Mouse (Mus musculus) embryonic facial prominence, embryonic 12.5 days (tissue): Measurements from ENCODE around the gene Ate1. TPM values are rescaled to one million over a fixed set of nuclear protein-coding genes. Genes with fewer than 3 reads are reported as not detected.

ENCODE experiments used
- ATAC-seq: fragments of 200-750 bp; cut with Nextera tagmentation; 2 replicates; pipeline ENCODE4 v1.8.0; 2017; ENCODE audit not compliant: insufficient number of reproducible peaks, insufficient read depth, low FRiP score, low TSS enrichment
- H3K27ac ChIP-seq: fragments of 300-500 bp; sonication (generic); 2 replicates; pipeline ENCODE4 v1.5.1; 2016; ENCODE audit warnings: mild to moderate bottlenecking
- H3K27me3 ChIP-seq: fragments of 300-500 bp; sonication (generic); 2 replicates; pipeline ENCODE4 v1.6.1; 2016; ENCODE audit warnings: mild to moderate bottlenecking, moderate library complexity
- H3K36me3 ChIP-seq: fragments of 300-500 bp; sonication (generic); 2 replicates; pipeline ENCODE4 v1.6.1; 2016; ENCODE audit warnings: mild to moderate bottlenecking
- H3K4me1 ChIP-seq: fragments of 300-500 bp; sonication (generic); 2 replicates; pipeline ENCODE4 v1.6.1; 2016
- H3K4me2 ChIP-seq: fragments of 300-500 bp; sonication (generic); replicated peaks from 2 replicates; pipeline ENCODE4 v1.6.1; 2016; ENCODE audit warnings: mild to moderate bottlenecking, moderate library complexity
- H3K4me3 ChIP-seq: fragments of 300-500 bp; sonication (generic); 2 replicates; pipeline ENCODE4 v1.5.1; 2016; ENCODE audit warnings: mild to moderate bottlenecking
- H3K9ac ChIP-seq: fragments of 300-500 bp; sonication (generic); 2 replicates; pipeline ENCODE4 v1.6.1; 2016; ENCODE audit warnings: mild to moderate bottlenecking, moderate library complexity
- H3K9me3 ChIP-seq: fragments of 300-500 bp; sonication (generic); 2 replicates; pipeline ENCODE4 v1.6.1; 2016; ENCODE audit warnings: mild to moderate bottlenecking, moderate library complexity
- WGBS: fragments of 180-500 bp; shearing (Covaris S2); methylation state at CpG from one replicate; pipeline ENCODE4 v1.1.7; 2016; 5-methylcytosine and 5-hydroxymethylcytosine counted together
- polyA plus RNA-seq: library from polyadenylated mRNA; unstranded; fragments of >200 nt; fragmentation: Nextera tagmentation; extraction: Ambion mirVana; gene quantifications from 2 replicates; pipeline ENCODE4 v1.2.1, GENCODE M21; 2016

Ate1 gene
- 47.9 and 50.4 TPM in 2 replicates for polyA plus RNA-seq

- H3K9ac ChIP-seq, result peak within 1 kb of the TSS; percentile 90
- peaks cover 10% of the 10 kb centered on the region for H3K4me1 ChIP-seq
- H3K4me2 ChIP-seq, result peak within 1 kb of the TSS; percentile 59
- ATAC-seq, result no peak
- peak within 1 kb of the TSS; percentile 96 for H3K27ac ChIP-seq
- H3K9me3 ChIP-seq, result no peaks in the 10 kb centered on the region
- no peaks in the 10 kb centered on the region for H3K27me3 ChIP-seq
- peaks cover 2% of the 10 kb centered on the region; the same call in 1 of the 2 replicates for H3K36me3 ChIP-seq
- WGBS, result 17% methylated on average over 20 of the region's 20 CpGs
- H3K4me3 ChIP-seq, result peak within 1 kb of the TSS; percentile 81
Observed at GRCm38 (mm10) chr7:130520049-130520425, at the start of gene Ate1. TSS of gene Ate1 (minus strand) at chr7:130520369.

GRCm38 (mm10) chr7:130568783-130569436, 48.7 kb upstream of the Ate1 start:
- Histone ChIP-seq H3K9ac (no peak overlapping the region), H3K4me3 (no peak overlapping the region), H3K4me2 (no peak overlapping the region), H3K27ac (no peak overlapping the region), H3K27me3 (no peaks in the 10 kb centered on the region), H3K4me1 (no peaks in the 10 kb centered on the region), H3K9me3 (no peaks in the 10 kb centered on the region), H3K36me3 (no peaks in the 10 kb centered on the region)
- 66% methylated on average over 9 of the region's 9 CpGs for WGBS
- no peak for ATAC-seq

GRCm38 (mm10) chr7:130564596-130564995, 44.4 kb upstream of the Ate1 start:
- ATAC-seq, result no peak

GRCm38 (mm10) chr7:130563880-130564279, 43.7 kb upstream of the Ate1 start:
- Histone ChIP-seq H3K4me3 (no peak overlapping the region), H3K27me3 (no peaks in the 10 kb centered on the region), H3K4me1 (no peaks in the 10 kb centered on the region), H3K4me2 (no peak overlapping the region), H3K9me3 (no peaks in the 10 kb centered on the region), H3K36me3 (no peaks in the 10 kb centered on the region), H3K9ac (no peak overlapping the region), H3K27ac (no peak overlapping the region)
- no peak for ATAC-seq
- WGBS, result 59% methylated on average over 4 of the region's 4 CpGs

More at GRCm38 (mm10) chr7:130564596-130564995, 44.4 kb upstream of the Ate1 start:
- Histone ChIP-seq H3K4me2 (no peak overlapping the region), H3K4me3 (no peak overlapping the region), H3K9me3 (no peaks in the 10 kb centered on the region), H3K27ac (no peak overlapping the region), H3K9ac (no peak overlapping the region), H3K36me3 (no peaks in the 10 kb centered on the region), H3K4me1 (no peaks in the 10 kb centered on the region), H3K27me3 (no peaks in the 10 kb centered on the region)
- 43% methylated on average over 3 of the region's 3 CpGs for WGBS

GRCm38 (mm10) chr7:130563276-130563675, 43.1 kb upstream of the Ate1 start:
- Histone ChIP-seq H3K36me3 (no peaks in the 10 kb centered on the region), H3K4me2 (no peak overlapping the region), H3K27me3 (no peaks in the 10 kb centered on the region), H3K4me1 (no peaks in the 10 kb centered on the region), H3K4me3 (no peak overlapping the region), H3K27ac (no peak overlapping the region), H3K9me3 (no peaks in the 10 kb centered on the region), H3K9ac (no peak overlapping the region)
- no peak for ATAC-seq
- 82% methylated on average over 4 of the region's 4 CpGs for WGBS

GRCm38 (mm10) chr7:130560933-130561332, 40.8 kb upstream of the Ate1 start:
- Histone ChIP-seq H3K27ac (no peak overlapping the region), H3K4me1 (no peaks in the 10 kb centered on the region), H3K9me3 (no peaks in the 10 kb centered on the region), H3K4me3 (no peak overlapping the region), H3K9ac (no peak overlapping the region), H3K36me3 (no peaks in the 10 kb centered on the region), H3K27me3 (no peaks in the 10 kb centered on the region), H3K4me2 (no peak overlapping the region)
- ATAC-seq, result no peak
- 57% methylated on average over 1 of the region's 1 CpGs for WGBS

GRCm38 (mm10) chr7:130558592-130558991, 38.4 kb upstream of the Ate1 start:
- H3K4me2 ChIP-seq, result no peak overlapping the region
- no peaks in the 10 kb centered on the region for H3K9me3 ChIP-seq
- H3K9ac ChIP-seq, result no peak overlapping the region
- H3K4me1 ChIP-seq, result 0 out of 2 replicates have a peak, but pooled peaks cover 2% of the 10 kb centered on the region
- no peaks in the 10 kb centered on the region for H3K36me3 ChIP-seq
- WGBS, result 76% methylated on average over 4 of the region's 4 CpGs
- ATAC-seq, result no peak
- no peak overlapping the region for H3K4me3 ChIP-seq
- H3K27me3 ChIP-seq, result no peaks in the 10 kb centered on the region
- H3K27ac ChIP-seq, result no peak overlapping the region

- Histone ChIP-seq H3K4me2 (no peak overlapping the region), H3K9me3 (no peaks in the 10 kb centered on the region), H3K4me1 (0 out of 2 replicates have a peak, but pooled peaks cover 12% of the 10 kb centered on the region), H3K9ac (no peak overlapping the region), H3K27ac (no peak overlapping the region), H3K36me3 (no peaks in the 10 kb centered on the region), H3K27me3 (no peaks in the 10 kb centered on the region), H3K4me3 (no peak overlapping the region)
- ATAC-seq, result no peak
- WGBS, result 72% methylated on average over 5 of the region's 5 CpGs
Observed at GRCm38 (mm10) chr7:130555597-130555996, 35.4 kb upstream of the Ate1 start.

GRCm38 (mm10) chr7:130553321-130553720, 33.2 kb upstream of the Ate1 start:
- Histone ChIP-seq H3K27me3 (no peaks in the 10 kb centered on the region), H3K9me3 (no peaks in the 10 kb centered on the region), H3K9ac (no peak overlapping the region), H3K4me3 (no peak overlapping the region), H3K4me1 (0 out of 2 replicates have a peak, but pooled peaks cover 12% of the 10 kb centered on the region), H3K4me2 (no peak overlapping the region), H3K27ac (no peak overlapping the region), H3K36me3 (no peaks in the 10 kb centered on the region)
- 43% methylated on average over 4 of the region's 4 CpGs for WGBS
- ATAC-seq, result no peak

- ATAC-seq, result peak; percentile 28; the same call in 1 of the 2 replicates
- Histone ChIP-seq H3K27me3 (no peaks in the 10 kb centered on the region), H3K9ac (no peak overlapping the region), H3K4me1 (0 out of 2 replicates have a peak, but pooled peaks cover 12% of the 10 kb centered on the region), H3K36me3 (no peaks in the 10 kb centered on the region), H3K9me3 (no peaks in the 10 kb centered on the region), H3K4me3 (no peak overlapping the region), H3K4me2 (no peak overlapping the region), H3K27ac (no peak overlapping the region)
- WGBS, result 55% methylated on average over 5 of the region's 5 CpGs
Observed at GRCm38 (mm10) chr7:130552780-130553179, 32.6 kb upstream of the Ate1 start.

- no peaks in the 10 kb centered on the region for H3K27me3 ChIP-seq
- H3K9ac ChIP-seq, result no peak overlapping the region
- 84% methylated on average over 12 of the region's 12 CpGs for WGBS
- ATAC-seq, result 0 out of 2 replicates have a peak, but pooled peaks have one; percentile 8
- H3K36me3 ChIP-seq, result peaks cover 26% of the 10 kb centered on the region
- peak overlapping the region; percentile 84 for H3K4me2 ChIP-seq
- no peaks in the 10 kb centered on the region for H3K9me3 ChIP-seq
- no peak overlapping the region for H3K27ac ChIP-seq
- peaks cover 23% of the 10 kb centered on the region for H3K4me1 ChIP-seq
- peak overlapping the region; percentile 78 for H3K4me3 ChIP-seq
Observed at GRCm38 (mm10) chr7:130547635-130548175, 27.5 kb upstream of the Ate1 start.

- Histone ChIP-seq H3K9ac (peak overlapping the region; percentile 90), H3K27ac (peak overlapping the region; percentile 100), H3K27me3 (no peaks in the 10 kb centered on the region), H3K36me3 (peaks cover 34% of the 10 kb centered on the region), H3K9me3 (no peaks in the 10 kb centered on the region), H3K4me2 (peak overlapping the region; percentile 84), H3K4me3 (peak overlapping the region; percentile 78), H3K4me1 (peaks cover 19% of the 10 kb centered on the region)
- peak; percentile 90 for ATAC-seq
- WGBS, result under 1% methylated on average over 84 of the region's 84 CpGs
Observed at GRCm38 (mm10) chr7:130546791-130547484, 26.8 kb upstream of the Ate1 start.
